Mouse (Mus musculus) ovary, postnatal 36 days (tissue): ENCODE measurements at regions not wholly inside any gene's neighbourhood (a gene's known extent, or its start where the extent isn't known, plus 50 kb on each side); places are given as distances from the start of the nearest gene placed in this dataset.

ENCODE experiments used
- DNase-seq: peaks from one replicate; pipeline ENCODE4 v3.0.0; 2022; ENCODE audit warnings: low spot score, mixed read lengths

GRCm38 (mm10) chr1:61135597-61136545 lies 158.1 kb downstream of the Icos start:
- no peak for DNase-seq

GRCm38 (mm10) chr1:61137210-61137885 lies 159.6 kb downstream of the Icos start:
- DNase-seq: no peak

DNA sequence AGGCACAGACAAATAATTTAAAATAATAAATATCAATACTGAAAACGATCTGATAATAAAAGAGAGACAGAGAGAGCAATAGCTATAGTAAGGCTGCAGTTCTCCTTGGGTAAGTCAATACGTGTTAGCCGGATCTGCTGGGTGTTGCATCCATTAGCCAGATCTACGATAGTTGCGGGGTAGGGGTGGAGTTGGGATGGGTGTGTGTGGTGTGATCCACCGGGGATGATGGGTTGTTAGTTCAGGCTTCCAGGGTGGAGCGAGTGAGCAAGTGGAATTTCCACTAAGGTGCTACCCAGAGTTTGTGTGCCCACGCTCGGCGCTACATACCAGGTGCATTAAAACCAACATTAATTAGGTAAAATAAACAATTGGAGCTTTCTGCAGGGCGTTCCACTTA lies 160.2 kb downstream of the Icos start:
- no peak for DNase-seq

- DNase-seq: peak; percentile 26
Measured at GRCm38 (mm10) chr1:61139291-61139983, 161.7 kb downstream of the Icos start.

DNA sequence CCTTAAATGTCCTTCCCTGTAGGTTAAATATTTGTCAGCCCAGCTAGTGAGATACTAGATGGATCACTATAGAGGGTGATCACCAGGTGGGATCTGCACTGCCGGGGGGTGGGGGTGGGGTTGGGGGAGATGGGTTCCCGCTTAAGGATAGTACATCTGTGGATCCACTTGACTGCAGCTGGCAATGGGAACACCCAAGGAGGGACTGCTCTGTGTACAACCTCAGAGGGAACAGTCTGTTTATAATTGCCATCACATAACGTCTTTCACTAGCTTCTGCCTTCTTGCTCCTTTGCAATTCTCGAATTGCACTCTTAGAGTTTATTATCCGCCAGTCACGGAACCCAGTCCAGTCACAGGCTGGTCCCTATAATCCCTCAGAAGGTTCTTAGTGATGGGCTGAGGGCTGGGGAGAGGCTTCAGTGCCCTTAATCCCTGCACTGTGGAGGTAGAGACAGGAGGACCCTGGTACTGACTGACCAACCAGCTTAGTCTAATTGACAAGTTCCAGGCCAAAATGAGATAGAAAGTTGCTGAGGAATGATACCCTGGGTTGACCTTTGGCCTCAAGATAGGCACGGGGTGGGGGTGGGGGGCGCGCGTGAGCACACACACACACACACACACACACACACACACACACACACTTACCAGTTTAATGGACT lies 162.4 kb downstream of the Icos start:
- no peak for DNase-seq

GRCm38 (mm10) chr1:61140870-61141591 lies 163.3 kb downstream of the Icos start:
- no peak for DNase-seq

GRCm38 (mm10) chr1:61141592-61141930 lies 163.8 kb downstream of the Icos start:
- DNase-seq: no peak

GRCm38 (mm10) chr1:61141952-61142351 lies 164.2 kb downstream of the Icos start:
- DNase-seq: no peak

GRCm38 (mm10) chr1:61143030-61143753 lies 165.5 kb downstream of the Icos start:
- no peak for DNase-seq

DNA sequence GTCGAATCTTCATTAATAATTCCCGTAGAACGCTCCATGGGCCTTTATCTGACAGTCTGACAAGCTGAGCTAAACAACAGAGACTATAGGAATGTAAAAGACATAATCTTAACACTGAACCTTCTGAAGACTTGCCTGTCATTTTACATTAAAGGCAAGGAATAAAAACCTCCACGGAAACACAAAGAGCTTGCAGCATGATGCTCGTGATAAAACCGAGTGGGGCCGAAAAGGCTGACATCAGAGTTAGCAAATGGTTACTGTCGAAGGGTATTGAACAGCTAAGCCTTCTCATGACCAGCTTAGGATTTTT lies 166.0 kb downstream of the Icos start:
- DNase-seq: no peak

- DNase-seq: no peak
Measured at GRCm38 (mm10) chr1:61145013-61145412, 167.3 kb downstream of the Icos start.

- no peak for DNase-seq
Measured at GRCm38 (mm10) chr1:61145572-61145971, 167.8 kb downstream of the Icos start.

DNA sequence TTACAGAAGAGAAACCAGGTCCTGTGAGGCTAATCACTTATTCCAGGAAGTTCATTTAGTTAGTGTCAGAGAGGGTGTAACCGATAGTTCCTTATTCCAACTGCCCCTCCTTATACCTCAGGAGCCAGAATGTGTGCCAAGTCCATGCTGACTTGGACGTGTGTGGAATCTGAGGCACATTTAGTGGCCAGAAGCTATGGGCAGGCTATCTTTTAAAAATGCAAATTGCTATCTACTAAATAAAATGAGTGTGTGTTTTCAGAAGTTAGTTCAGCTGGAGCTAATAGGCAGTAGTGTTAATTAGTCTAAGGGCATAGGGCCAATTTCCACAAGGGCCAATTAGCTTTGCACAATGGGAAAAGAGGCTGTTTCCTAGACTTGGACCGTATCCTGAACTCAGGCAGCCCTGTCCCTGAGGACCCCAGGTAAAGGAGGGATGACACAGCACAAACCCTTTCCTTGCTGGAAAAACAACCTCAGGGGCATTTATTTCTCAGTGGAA lies 168.5 kb downstream of the Icos start:
- no peak for DNase-seq

DNA sequence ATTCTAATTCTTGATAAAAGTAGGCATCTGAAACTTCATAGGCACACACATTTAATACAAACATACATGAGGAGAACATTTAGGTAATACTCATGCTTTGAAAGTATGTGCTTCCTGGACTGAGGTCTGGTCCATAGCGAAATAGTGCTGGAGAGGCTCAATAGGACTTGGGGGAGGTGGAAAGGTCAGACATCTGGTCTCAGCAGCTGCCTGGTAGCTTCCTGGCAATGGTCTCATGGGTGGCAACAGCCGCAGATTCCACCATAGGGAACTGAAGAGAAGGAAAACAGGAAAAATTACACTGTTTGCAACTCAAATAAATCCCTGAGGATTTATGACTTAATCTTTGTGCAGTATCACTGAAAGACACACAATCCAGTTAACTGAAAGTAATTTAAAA lies 174.0 kb downstream of the Icos start:
- no peak for DNase-seq

DNA sequence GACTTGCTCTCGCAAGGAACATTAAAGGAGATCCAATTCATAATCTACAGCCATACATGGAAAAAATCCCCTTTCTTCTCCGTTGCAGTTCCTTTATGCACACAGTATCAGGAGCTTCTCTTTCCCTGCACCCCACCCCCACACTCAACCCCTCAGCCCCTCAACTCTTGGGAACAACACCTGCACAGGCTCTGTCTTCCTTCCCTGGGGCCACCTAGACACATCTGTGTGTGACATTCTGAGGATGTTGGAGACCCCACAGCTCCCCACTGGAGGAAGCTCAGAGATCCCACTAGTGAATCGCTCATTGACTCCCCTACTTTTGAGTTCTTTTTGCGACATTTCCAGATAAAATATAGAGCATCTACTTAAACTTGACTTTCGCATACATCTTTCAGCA lies 174.4 kb downstream of the Icos start:
- no peak for DNase-seq

DNA sequence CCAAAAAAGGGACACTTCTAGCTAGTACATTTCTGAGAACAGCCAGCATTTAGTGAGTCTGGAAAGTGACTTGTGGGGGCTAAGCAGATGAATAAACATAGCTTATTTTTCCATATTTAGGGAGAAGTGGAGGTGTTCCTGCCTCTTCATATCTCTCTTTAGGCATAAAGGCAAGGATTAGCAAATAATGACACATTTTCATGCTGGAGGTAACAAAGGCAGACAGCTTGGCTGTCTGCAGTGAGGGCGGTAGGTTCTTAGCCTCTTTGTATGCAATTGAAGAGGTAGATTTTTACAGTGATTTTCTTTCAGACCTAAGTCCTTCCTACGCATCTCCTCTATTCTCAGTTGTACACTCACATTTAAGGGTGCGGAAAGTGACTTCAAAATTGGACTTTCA lies 176.5 kb downstream of the Icos start:
- no peak for DNase-seq

GRCm38 (mm10) chr1:61157271-61157670 lies 179.5 kb downstream of the Icos start:
- no peak for DNase-seq

DNA sequence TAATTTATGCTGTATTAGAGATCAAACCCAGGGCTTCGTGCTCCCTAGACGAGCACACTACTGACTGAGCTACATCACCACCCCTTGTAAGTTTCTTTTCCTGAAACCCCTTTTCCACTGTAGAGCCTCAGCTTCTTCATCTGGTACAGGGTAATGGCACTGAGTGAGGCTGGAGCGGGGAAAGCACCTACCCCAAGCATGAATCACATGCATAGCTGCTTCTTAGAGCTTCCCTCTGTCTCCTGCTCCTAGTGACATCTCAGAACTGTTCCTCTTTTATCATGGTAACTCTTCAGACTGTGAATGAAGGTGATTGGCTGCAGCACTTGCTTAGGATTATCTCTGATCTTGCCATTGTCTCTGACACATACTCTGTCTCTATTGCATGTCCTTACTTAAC lies 182.8 kb downstream of the Icos start:
- DNase-seq: no peak

- DNase-seq: no peak
Measured at GRCm38 (mm10) chr1:61164271-61164670, 186.5 kb downstream of the Icos start.

GRCm38 (mm10) chr1:61171941-61172340 lies 194.2 kb downstream of the Icos start:
- no peak for DNase-seq

DNA sequence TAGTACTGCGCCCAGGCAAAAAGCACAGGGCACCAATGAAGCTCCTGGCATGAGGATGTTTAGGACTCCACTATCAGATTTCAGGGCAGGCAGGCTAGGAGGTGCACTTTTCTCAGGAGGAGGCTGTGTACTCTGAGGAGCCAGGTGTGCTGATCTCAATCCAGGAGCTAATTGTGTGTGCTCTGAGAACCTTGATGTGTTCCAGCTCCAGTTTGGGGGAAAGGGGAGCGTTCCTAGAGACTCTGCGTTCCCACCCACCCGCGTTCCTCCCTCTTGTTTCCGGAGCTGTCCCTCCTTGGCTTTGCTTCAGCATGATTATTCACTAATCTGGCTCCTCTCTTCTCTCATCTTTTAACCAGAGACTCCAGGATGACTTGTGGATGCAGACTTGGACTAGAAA lies 195.2 kb downstream of the Icos start:
- no peak for DNase-seq
